26 mouse cellular contexts compared by ENCODE assay signal in the genomic region with DNA sequence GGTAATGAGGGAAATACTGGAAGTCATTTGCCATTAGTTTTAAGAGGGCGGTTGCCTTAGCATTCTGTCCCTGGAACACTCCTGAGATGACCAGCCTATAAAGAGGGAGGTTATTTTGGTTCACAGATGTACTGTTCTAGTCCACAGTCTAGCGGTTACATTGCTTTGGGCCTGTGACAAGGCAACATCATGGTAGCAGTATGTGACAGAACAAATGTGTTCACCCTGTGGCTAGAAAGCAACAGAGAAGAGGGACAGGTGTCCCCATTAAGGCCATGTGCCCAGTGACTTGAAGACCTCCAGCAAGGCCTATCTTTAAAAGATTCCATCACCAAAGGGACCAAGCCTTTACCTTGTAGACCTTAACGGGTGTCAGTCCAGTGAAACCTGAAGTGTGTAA.
"Had no signal": no experiment of that assay in that cellular context is flagged by ENCODE, and none has a peak within 500 bp of the region (broad histone marks: within the 10 kb centered on the region; RNA-seq: fewer than 3 reads in every experiment).

No protein-coding gene starts in this region.

- H3K4me3 ChIP-seq: embryonic facial prominence, embryonic 10.5 days; embryonic facial prominence, embryonic 12.5 days; embryonic facial prominence, embryonic 13.5 days; embryonic facial prominence, embryonic 15.5 days; erythroblast, embryonic 14.5 days; forebrain, embryonic 10.5 days; forebrain, embryonic 12.5 days; forebrain, embryonic 13.5 days; forebrain, embryonic 15.5 days; gastrocnemius, adult 2 months; heart, adult 2 months had no signal

- DNase-seq: cerebellum, adult 8-10 months; cerebellum, adult 9-10 months; cerebellum, adult 9-11 months; cerebellum, postnatal 10 days; cerebellum, postnatal 14 days; cerebellum, postnatal 25 days; cerebellum, postnatal 36 days; embryo, embryonic 11 days; forebrain, postnatal 0 days; gastrocnemius, adult 2 months; gastrocnemius, postnatal 10 days; gastrocnemius, postnatal 14 days; gastrocnemius, postnatal 25 days; gastrocnemius, postnatal 36 days; heart, adult 11 months; heart, adult 18-20 months; heart, adult 2 months had no signal

- H3K36me3 ChIP-seq: embryonic facial prominence, embryonic 15.5 days; forebrain, embryonic 10.5 days; forebrain, embryonic 12.5 days; forebrain, embryonic 15.5 days had no signal

- H3K27ac ChIP-seq: embryonic facial prominence, embryonic 10.5 days; embryonic facial prominence, embryonic 12.5 days; embryonic facial prominence, embryonic 13.5 days; embryonic facial prominence, embryonic 15.5 days; forebrain, embryonic 10.5 days; forebrain, embryonic 12.5 days; forebrain, embryonic 13.5 days; forebrain, embryonic 15.5 days; gastrocnemius, adult 2 months; heart, adult 2 months had no signal

- H3K27me3 ChIP-seq: embryonic facial prominence, embryonic 12.5 days; embryonic facial prominence, embryonic 13.5 days; embryonic facial prominence, embryonic 15.5 days; forebrain, embryonic 12.5 days; forebrain, embryonic 13.5 days; forebrain, embryonic 15.5 days had no signal
